Comparison of ENCODE assay signal across 8 mouse cellular contexts in genomic region chr9:118926111-118926650, GRCm38 (mm10). TPM values are rescaled to one million over a fixed set of nuclear protein-coding genes. Genes with fewer than 3 reads are reported as not detected.
DNase-seq lines count a peak whose midpoint lies in the region; ATAC-seq and TF ChIP-seq lines count a peak whose summit lies in the region.

Gene Ctdspl (plus strand): TSS chr9:118926453.

- H3K36me3 ChIP-seq in heart, embryonic 16.5 days (ENCODE audit: control insufficient read depth, insufficient read depth): peaks cover 2% of the 10 kb centered on the region; the same call in 1 of the 2 replicates
- H3K36me3 ChIP-seq in liver, postnatal 0 days (replicated peaks; ENCODE audit: insufficient read depth, low read length): no peaks in the 10 kb centered on the region
- H3K36me3 ChIP-seq in thymus, adult 2 months (ENCODE audit: control insufficient read depth, insufficient read depth, low read length): no peaks in the 10 kb centered on the region

- no peak for TF ChIP-seq CTCF in liver, postnatal 0 days (IDR thresholded peaks at IDR 0.05; ENCODE audit: low read depth)
- TF ChIP-seq CTCF in olfactory bulb, adult 2 months (IDR thresholded peaks at IDR 0.05; ENCODE audit: insufficient read depth, low read depth, low read length): no peak
- no peak; the same call in 1 of the 2 replicates for TF ChIP-seq CTCF in thymus, adult 2 months (IDR thresholded peaks at IDR 0.05; ENCODE audit: borderline replicate concordance, control insufficient read depth, extremely low read depth, insufficient read depth, low read length, poor library complexity)

- peak; percentile 72 to 82 for DNase-seq in adrenal gland, postnatal 36 days
- peak; percentile 67 to 81 for DNase-seq in kidney, postnatal 4 days
- peak; percentile 70 for DNase-seq in liver, postnatal 0 days
- DNase-seq in thymus, adult 2 months: peak; percentile 62

- peak within 1 kb of the TSS; percentile 96 for H3K9ac ChIP-seq in heart, embryonic 16.5 days (ENCODE audit: low read length)
- peak within 1 kb of the TSS; percentile 80 for H3K9ac ChIP-seq in liver, postnatal 0 days (replicated peaks)

- no peak for TF ChIP-seq EP300 in liver, postnatal 0 days (IDR thresholded peaks at IDR 0.05; ENCODE audit: low read depth)

- WGBS in heart, embryonic 16.5 days: under 1% methylated on average over 45 of the region's 73 CpGs
- 0% methylated on average over 27 of the region's 73 CpGs for whole genome bisulfite sequencing in liver, postnatal 0 days (ENCODE audit: insufficient replicate concordance)
- under 1% methylated on average over 43 of the region's 73 CpGs for WGBS in olfactory bulb, adult 2 months
- WGBS in thymus, adult 2 months: 2% methylated on average over 69 of the region's 73 CpGs

- H3K4me3 ChIP-seq in heart, embryonic 16.5 days (ENCODE audit: low read length): peak within 1 kb of the TSS; percentile 88
- peak within 1 kb of the TSS; percentile 85 for H3K4me3 ChIP-seq in liver, postnatal 0 days (ENCODE audit: low read depth, low read length)
- peak within 1 kb of the TSS; percentile 93 for H3K4me3 ChIP-seq in olfactory bulb, adult 2 months (ENCODE audit: insufficient read depth, low read depth, low read length)
- peak within 1 kb of the TSS; percentile 62 for H3K4me3 ChIP-seq in thymus, adult 2 months (ENCODE audit: control insufficient read depth, insufficient read depth, low read length)

- H3K27me3 ChIP-seq in heart, embryonic 16.5 days (ENCODE audit: control insufficient read depth, insufficient read depth, low read length): no peaks in the 10 kb centered on the region
- no peaks in the 10 kb centered on the region for H3K27me3 ChIP-seq in liver, postnatal 0 days (ENCODE audit: insufficient read depth, low read length)
- no peaks in the 10 kb centered on the region for H3K27me3 ChIP-seq in thymus, adult 2 months (ENCODE audit: control insufficient read depth, insufficient read depth, low read length)

- peaks cover 26% of the 10 kb centered on the region for H3K4me1 ChIP-seq in heart, embryonic 16.5 days (ENCODE audit: control insufficient read depth, insufficient read depth, low read length)
- H3K4me1 ChIP-seq in liver, postnatal 0 days (ENCODE audit: insufficient read depth): peaks cover 23% of the 10 kb centered on the region
- H3K4me1 ChIP-seq in olfactory bulb, adult 2 months (ENCODE audit: control insufficient read depth, insufficient read depth, low read length): peaks cover 31% of the 10 kb centered on the region
- H3K4me1 ChIP-seq in thymus, adult 2 months (replicated peaks; ENCODE audit: control insufficient read depth, insufficient read depth, low read length): peaks cover 23% of the 10 kb centered on the region

- peak within 1 kb of the TSS; percentile 99 for H3K4me2 ChIP-seq in heart, embryonic 16.5 days (ENCODE audit: low read depth, low read length)
- H3K4me2 ChIP-seq in liver, postnatal 0 days (ENCODE audit: low read depth, low read length): peak within 1 kb of the TSS; percentile 98

- TF ChIP-seq POLR2A in olfactory bulb, adult 2 months (IDR thresholded peaks at IDR 0.05; ENCODE audit: insufficient read depth, low read depth, low read length): no peak
- no peak for TF ChIP-seq POLR2A in thymus, adult 2 months (IDR thresholded peaks at IDR 0.05; ENCODE audit: control insufficient read depth, extremely low read depth, insufficient read depth, low read length, poor library complexity)

- no peaks in the 10 kb centered on the region for H3K9me3 ChIP-seq in heart, embryonic 16.5 days (replicated peaks; ENCODE audit: control insufficient read depth, low read length)
- H3K9me3 ChIP-seq in liver, postnatal 0 days (ENCODE audit: low read length): no peaks in the 10 kb centered on the region

- ATAC-seq in CD4-positive, CD25-positive, alpha-beta regulatory T cell, adult 4 months: peak; percentile 27
- ATAC-seq in erythroid progenitor cell, adult 5-6 weeks (replicated peaks; ENCODE audit: low FRiP score, poor library complexity, severe bottlenecking): peak; percentile 37
- peak; percentile 31 for ATAC-seq in heart, embryonic 16.5 days (replicated peaks; ENCODE audit: extremely low read depth, insufficient read depth, low FRiP score)
- ATAC-seq in liver, postnatal 0 days: peak; percentile 35

- peak within 1 kb of the TSS; percentile 92 for H3K27ac ChIP-seq in heart, embryonic 16.5 days (ENCODE audit: low read length)
- H3K27ac ChIP-seq in liver, postnatal 0 days (ENCODE audit: low read depth): peak within 1 kb of the TSS; percentile 71
- peak within 1 kb of the TSS; percentile 88 for H3K27ac ChIP-seq in olfactory bulb, adult 2 months (ENCODE audit: insufficient read depth, low read depth, low read length)
- peak within 1 kb of the TSS; percentile 48 for H3K27ac ChIP-seq in thymus, adult 2 months (ENCODE audit: control insufficient read depth, insufficient read depth, low read length)

RNA-seq across cellular contexts. Expression of gene Ctdspl, which starts in this region (rescaled TPM):
- polyA plus RNA-seq in CD4-positive, CD25-positive, alpha-beta regulatory T cell, adult 4 months (2017; shearing (Covaris generic)): under 1 TPM; 0.62 to 0.75 TPM
- 10 to 100 TPM; 30.4 to 32.8 TPM for total RNA-seq in adrenal gland, postnatal 36 days (2021)
- 0.72 and 4.2 TPM in 2 replicates for total RNA-seq in erythroid progenitor cell, adult 5-6 weeks (2015; ENCODE audit: low replicate concordance)
- 0.38 and 2.2 TPM in 2 replicates for total RNA-seq in erythroid progenitor cell, adult 5-6 weeks (2017; ENCODE audit: low replicate concordance)
- polyA plus RNA-seq in heart, embryonic 16.5 days (2015; fragmentation: Nextera tagmentation; extraction: Ambion mirVana): 8.1 and 9.3 TPM in 2 replicates
- polyA plus RNA-seq in liver, postnatal 0 days (2015; fragmentation: Nextera tagmentation; extraction: Ambion mirVana): 2.2 and 2.4 TPM in 2 replicates
- not detected in 2 replicates for polyA plus RNA-seq in olfactory bulb, adult 2 months (2012; ENCODE audit: insufficient read depth, insufficient read length, low replicate concordance, missing spikeins)
- 9.3 and 10.6 TPM in 2 replicates for polyA plus RNA-seq in thymus, adult 2 months (2012; rRNA removed)

Comparison
In these comparisons a context has a peak if more than half of its experiments do, and no peak if none do; other contexts are left out.
1. Peak in every context shown above with its lines: DNase-seq, ATAC-seq, H3K4me3 ChIP-seq and H3K27ac ChIP-seq.
2. RNA of gene Ctdspl (total RNA-seq): 30.4 to 32.8 TPM in adrenal gland, postnatal 36 days; 0.38 to 4.2 TPM in erythroid progenitor cell, adult 5-6 weeks; every median in the first group is over 4 times any median in the second.
3. Peak in ATAC-seq in CD4-positive, CD25-positive, alpha-beta regulatory T cell, adult 4 months; RNA of the gene not detected or under 1 TPM.